Mouse (Mus musculus) myocyte (in vitro differentiated cells): Measurements from ENCODE around the gene Lrrc8e. TPM values are rescaled to one million over a fixed set of nuclear protein-coding genes. Genes with fewer than 3 reads are reported as not detected.

ENCODE experiments used
- H3K27me3 ChIP-seq: one replicate; pipeline ENCODE4 v1.6.1; 2011; ENCODE audit not compliant: control insufficient read depth, insufficient read depth, insufficient read length
- H3K36me3 ChIP-seq: one replicate; pipeline ENCODE4 v1.6.1; 2011; ENCODE audit not compliant: control insufficient read depth, insufficient read depth
- H3K4me2 ChIP-seq: one replicate; pipeline ENCODE4 v1.6.1; 2011; ENCODE audit warnings: low read depth, control low read depth
- H3K4me3 ChIP-seq: one replicate; pipeline ENCODE4 v1.5.1; 2011; ENCODE audit warnings: mild to moderate bottlenecking, control low read depth, moderate library complexity
- H3K79me2 ChIP-seq: one replicate; pipeline ENCODE4 v1.6.1; 2011; ENCODE audit not compliant: control insufficient read depth, insufficient read depth
- H3ac ChIP-seq: one replicate; pipeline ENCODE4 v1.6.1; 2011; ENCODE audit not compliant: control insufficient read depth, insufficient read length
- CEBPB ChIP-seq: IDR thresholded peaks from 2 replicates; pipeline ENCODE4 v1.6.1; 2011; ENCODE audit warnings: mild to moderate bottlenecking, moderate library complexity; ENCODE audit not compliant: poor library complexity, insufficient read depth, severe bottlenecking
- E2F4 ChIP-seq: IDR thresholded peaks from one replicate; pipeline ENCODE4 v1.6.1; 2011; ENCODE audit warnings: mild to moderate bottlenecking, control low read depth, moderate library complexity; ENCODE audit not compliant: insufficient read depth
- MAX ChIP-seq: IDR thresholded peaks from one replicate; pipeline ENCODE4 v1.6.1; 2011; ENCODE audit warnings: low read depth, mild to moderate bottlenecking, control low read depth
- MYOD1 ChIP-seq, 3 experiments: IDR thresholded peaks; one replicate each; pipeline ENCODE4 v1.6.1; 2011; ENCODE audit warnings: control low read depth in 2 of 3, low read depth in 2 of 3, mild to moderate bottlenecking in 2 of 3, moderate library complexity in 1 of 3; ENCODE audit not compliant: insufficient read length in 2 of 3, control insufficient read depth in 1 of 3
- MYOG ChIP-seq, 3 experiments: IDR thresholded peaks; one replicate each; pipeline ENCODE4 v1.6.1; 2011; ENCODE audit warnings: control low read depth in 2 of 3, low read depth in 2 of 3, mild to moderate bottlenecking in 2 of 3; ENCODE audit not compliant: insufficient read length in 2 of 3, control insufficient read depth in 1 of 3, insufficient read depth in 1 of 3
- POLR2A ChIP-seq: IDR thresholded peaks from one replicate; pipeline ENCODE4 v1.6.1; 2011; ENCODE audit warnings: low read depth, mild to moderate bottlenecking, control low read depth, moderate library complexity; ENCODE audit not compliant: insufficient read length
- POLR2AphosphoS2 ChIP-seq: IDR thresholded peaks from one replicate; pipeline ENCODE4 v1.6.1; 2011; ENCODE audit warnings: low read depth, control low read depth; ENCODE audit not compliant: insufficient read length
- REST ChIP-seq: IDR thresholded peaks from one replicate; pipeline ENCODE4 v1.6.1; 2011; ENCODE audit warnings: mild to moderate bottlenecking, control low read depth, moderate library complexity; ENCODE audit not compliant: insufficient read depth, insufficient read length
- SRF ChIP-seq: IDR thresholded peaks from one replicate; pipeline ENCODE4 v1.6.1; 2011; ENCODE audit warnings: low read depth; ENCODE audit not compliant: control insufficient read depth, insufficient read length
- TCF12 ChIP-seq: IDR thresholded peaks from one replicate; pipeline ENCODE4 v1.6.1; 2011; ENCODE audit warnings: mild to moderate bottlenecking, control low read depth; ENCODE audit not compliant: poor library complexity, insufficient read depth, severe bottlenecking
- TCF3 ChIP-seq: IDR thresholded peaks from one replicate; pipeline ENCODE4 v1.6.1; 2011; ENCODE audit warnings: low read depth, control low read depth; ENCODE audit not compliant: insufficient read length
- USF1 ChIP-seq: IDR thresholded peaks from one replicate; pipeline ENCODE4 v1.6.1; 2011; ENCODE audit warnings: low read depth, mild to moderate bottlenecking, control low read depth, moderate library complexity
- polyA plus RNA-seq: library from polyadenylated mRNA; unstranded; fragments of >200 nt; fragmentation: generic; extraction: Trizol; gene quantifications from one replicate; pipeline ENCODE4 v1.2.1, GENCODE M21; 2012; ENCODE audit warnings: missing spikeins

Gene Lrrc8e
- polyA plus RNA-seq, 1 experiment: 2.4 TPM

DNA sequence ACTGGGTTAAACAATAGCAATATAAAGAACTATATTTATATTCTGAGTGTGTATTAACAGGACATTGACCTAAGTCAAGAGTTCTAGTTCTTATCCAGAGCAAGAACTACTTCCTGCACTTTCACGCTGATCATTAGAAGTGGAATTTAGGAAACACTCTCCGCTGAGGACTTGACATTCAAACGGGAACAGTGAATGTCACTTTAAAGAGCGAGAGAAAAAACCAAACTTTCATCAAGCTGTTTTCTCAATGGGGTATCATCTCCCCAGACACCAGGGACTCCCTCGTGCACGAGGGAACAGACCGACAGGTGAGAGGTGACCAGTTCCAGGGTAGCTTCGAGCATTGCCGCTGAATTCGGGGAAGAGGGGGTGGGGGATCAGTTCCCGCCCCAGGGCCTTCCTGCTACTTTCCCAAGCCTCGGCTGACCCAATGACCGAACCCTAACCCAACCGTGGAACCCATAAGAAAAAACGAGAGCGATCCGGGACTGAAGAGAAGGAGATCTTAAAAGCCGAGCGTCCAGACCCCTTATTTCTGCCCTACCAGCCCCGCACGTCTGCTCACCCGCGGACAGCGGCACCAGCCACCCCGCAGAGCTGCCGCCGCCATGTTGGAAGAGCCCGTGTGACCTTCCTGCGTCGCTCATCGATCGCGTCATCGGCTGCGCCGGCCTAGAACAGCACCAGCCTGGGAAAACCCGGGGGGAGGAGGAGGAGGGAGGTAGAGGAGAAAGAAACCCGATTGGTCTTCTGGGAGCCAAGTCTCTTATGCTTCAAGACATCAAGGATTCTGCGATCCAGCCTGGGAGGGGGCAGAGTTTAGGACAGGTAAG is 48.9 kb downstream of the Lrrc8e start, which contains the start of gene Timm44:
Gene Timm44, minus strand, starts transcription at position 639 of the 836 bp plus-strand sequence.
- Histone ChIP-seq H3K27me3 (no peaks in the 10 kb centered on the region), H3K36me3 (peaks cover 7% of the 10 kb centered on the region), H3K4me3 (peak within 1 kb of the TSS; percentile 57), H3K4me2 (peak within 1 kb of the TSS; percentile 92), H3K79me2 (peaks cover 16% of the 10 kb centered on the region), H3ac (peak within 1 kb of the TSS; percentile 10)
- TF ChIP-seq TCF3 (no peak), POLR2A (peak; percentile 90), MAX (no peak), SRF (peak; percentile 83), USF1 (peak; percentile 80), MYOG (IDR thresholded peaks at IDR 0.05; ENCODE audit: control insufficient read depth in 1 of 3, insufficient read depth in 1 of 3, insufficient read length in 2 of 3, low read depth in 2 of 3) (peak in 1 of 3 experiments; percentile 23), TCF12 (no peak), MYOD1 (IDR thresholded peaks at IDR 0.05; ENCODE audit: control insufficient read depth in 1 of 3, insufficient read length in 2 of 3, low read depth in 2 of 3) (no peak), REST (peak; percentile 13), POLR2AphosphoS2 (peak; percentile 93), E2F4 (no peak), CEBPB (no peak)

DNA sequence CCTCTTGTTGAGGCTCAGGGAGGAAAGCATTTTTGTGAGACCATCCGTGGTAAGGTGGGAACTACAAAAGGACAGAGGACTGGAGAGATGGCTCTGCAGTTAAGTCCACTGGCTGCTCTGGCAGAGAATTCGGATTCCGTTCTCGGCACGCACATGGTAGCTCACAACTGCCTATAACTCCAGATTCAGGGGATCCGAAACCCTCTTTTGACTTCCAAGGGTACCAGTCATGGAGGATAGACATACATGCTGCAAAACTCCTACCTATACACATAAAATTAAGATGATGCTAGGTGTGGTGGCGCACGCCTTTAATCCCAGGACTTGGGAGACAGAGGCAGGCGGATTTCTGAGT is 49.5 kb downstream of the Lrrc8e start:
- peaks cover 16% of the 10 kb centered on the region for H3K79me2 ChIP-seq
- peak overlapping the region; percentile 57 for H3K4me3 ChIP-seq
- H3K27me3 ChIP-seq: no peaks in the 10 kb centered on the region
- peak overlapping the region; percentile 82 for H3K4me2 ChIP-seq
- peaks cover 7% of the 10 kb centered on the region for H3K36me3 ChIP-seq
- TF ChIP-seq SRF: no peak
- H3ac ChIP-seq: peak overlapping the region; percentile 10

Other genes with a start within 250 kb of the Lrrc8e start
- not detected for gene Cd209f, start 121.0 kb upstream of the Lrrc8e start, polyA plus RNA-seq
- not detected for gene Cd209g, start 92.7 kb upstream of the Lrrc8e start, polyA plus RNA-seq
- gene Evi5l, start 60.3 kb upstream of the Lrrc8e start, polyA plus RNA-seq: 18.0 TPM
- 0.19 TPM for gene Prr36, start 9.4 kb upstream of the Lrrc8e start, polyA plus RNA-seq
- 35.0 TPM for gene Map2k7, start 11.9 kb downstream of the Lrrc8e start, polyA plus RNA-seq
- 0.36 TPM for gene Gm49320, start 12.0 kb downstream of the Lrrc8e start, polyA plus RNA-seq
- 1.4 TPM for gene Tgfbr3l, start 21.4 kb downstream of the Lrrc8e start, polyA plus RNA-seq
- 36.2 TPM for gene Snapc2, start 26.3 kb downstream of the Lrrc8e start, polyA plus RNA-seq
- gene Ctxn1, start 32.4 kb downstream of the Lrrc8e start, polyA plus RNA-seq: 32.6 TPM
- gene Timm44, start 49.1 kb downstream of the Lrrc8e start, polyA plus RNA-seq: 45.6 TPM
- 6.7 TPM for gene Ccl25, start 98.4 kb downstream of the Lrrc8e start, polyA plus RNA-seq
- 44.2 TPM for gene Elavl1, start 98.6 kb downstream of the Lrrc8e start, polyA plus RNA-seq